ENCODE assay signal across 8 mouse cellular contexts in genomic region chr4:81727735-81728581, GRCm38 (mm10).
A peak's percentile ranks its signal among the peaks of the same experiment; 100 is the strongest.
DNase-seq lines count a peak whose midpoint lies in the region; ATAC-seq lines count a peak whose summit lies in the region.

No protein-coding gene starts in this region.

- peaks cover 14% of the 10 kb centered on the region for H3K4me1 ChIP-seq in embryonic facial prominence, embryonic 12.5 days
- peaks cover 25% of the 10 kb centered on the region for H3K4me1 ChIP-seq in neural tube, embryonic 13.5 days (replicated peaks)

- WGBS in embryonic facial prominence, embryonic 12.5 days, result 49% methylated on average over 12 of the region's 12 CpGs
- 36% methylated on average over 12 of the region's 12 CpGs for WGBS in neural tube, embryonic 13.5 days

- no peak overlapping the region for H3K27ac ChIP-seq in embryonic facial prominence, embryonic 12.5 days
- peak overlapping the region; percentile 92 for H3K27ac ChIP-seq in neural tube, embryonic 13.5 days (replicated peaks)

- H3K9ac ChIP-seq in embryonic facial prominence, embryonic 12.5 days, result 0 out of 2 replicates have a peak overlapping the region, but pooled peaks have one; percentile 19
- 0 out of 2 replicates have a peak overlapping the region, but pooled peaks have one; percentile 3 for H3K9ac ChIP-seq in neural tube, embryonic 13.5 days

- peak; percentile 9 to 11 for DNase-seq in left cerebral cortex, postnatal 25 days (ENCODE audit: low spot score in 2 of 2)
- no peak for DNase-seq in left cerebral cortex, postnatal 36 days (ENCODE audit: low spot score in 2 of 2)
- peak; percentile 16 for DNase-seq in heart, postnatal 14 days
- no peak for DNase-seq in thymus, postnatal 36 days
- no peak for DNase-seq in yolk sac, embryonic 10.5 days (ENCODE audit: low spot score)
- DNase-seq in spleen, adult 12 weeks (ENCODE audit: low spot score), result no peak

- H3K27me3 ChIP-seq in embryonic facial prominence, embryonic 12.5 days, result no peaks in the 10 kb centered on the region
- no peaks in the 10 kb centered on the region for H3K27me3 ChIP-seq in neural tube, embryonic 13.5 days

- no peaks in the 10 kb centered on the region for H3K9me3 ChIP-seq in embryonic facial prominence, embryonic 12.5 days
- H3K9me3 ChIP-seq in neural tube, embryonic 13.5 days, result no peaks in the 10 kb centered on the region

- ATAC-seq in embryonic facial prominence, embryonic 12.5 days (ENCODE audit: insufficient number of reproducible peaks, insufficient read depth, low FRiP score, low TSS enrichment), result no peak
- ATAC-seq in neural tube, embryonic 13.5 days (ENCODE audit: low read depth), result no peak

- no peaks in the 10 kb centered on the region for H3K36me3 ChIP-seq in embryonic facial prominence, embryonic 12.5 days
- H3K36me3 ChIP-seq in neural tube, embryonic 13.5 days, result no peaks in the 10 kb centered on the region

- intact Hi-C loops in left cerebral cortex, postnatal 25 days (cut with DNase I), result no loop called here
- intact Hi-C loops in left cerebral cortex, postnatal 36 days (cut with DNase I), result no loop called here
- intact Hi-C loops in heart, postnatal 14 days (cut with DNase I), result loop anchor here (10.0 kb wide), 1 partner anchor 143 kb away; no protein-coding TSS in a partner anchor

- no peak overlapping the region for H3K4me2 ChIP-seq in embryonic facial prominence, embryonic 12.5 days (replicated peaks)
- H3K4me2 ChIP-seq in neural tube, embryonic 13.5 days, result peak overlapping the region; percentile 35

- no peak overlapping the region for H3K4me3 ChIP-seq in embryonic facial prominence, embryonic 12.5 days
- H3K4me3 ChIP-seq in neural tube, embryonic 13.5 days, result no peak overlapping the region

Comparison
In these comparisons a context has a peak if more than half of its experiments do, and no peak if none do; other contexts are left out.
1. DNase-seq: peak in left cerebral cortex, postnatal 25 days (2 of 2) and heart, postnatal 14 days (2 of 2); none in left cerebral cortex, postnatal 36 days (0 of 2), thymus, postnatal 36 days (0 of 2), yolk sac, embryonic 10.5 days (single experiment) and spleen, adult 12 weeks (single experiment).